Mouse (Mus musculus) CD4-positive, CD25-positive, alpha-beta regulatory T cell, adult 2 months (primary cell): Measurements from ENCODE around the gene Dmbx1.

Experiments
- DNase-seq: peaks from one replicate; pipeline ENCODE4 v3.0.0-alpha.2; 2012; ENCODE audit warnings: low read depth, low spot score

Dmbx1 gene

GRCm38 (mm10) chr4:115890066-115890465 is 49.7 kb downstream of the Dmbx1 start:
- DNase-seq = no peak

- no peak for DNase-seq
Measured at GRCm38 (mm10) chr4:115886875-115887274, 52.9 kb downstream of the Dmbx1 start.

GRCm38 (mm10) chr4:115885846-115886245 is 53.9 kb downstream of the Dmbx1 start:
- DNase-seq = no peak

- DNase-seq = no peak
Measured at GRCm38 (mm10) chr4:115884022-115884421, 55.7 kb downstream of the Dmbx1 start, which contains the start of gene Kncn. Gene Kncn (plus strand): TSS chr4:115884400.

- DNase-seq = no peak
Measured at GRCm38 (mm10) chr4:115882195-115882594, 57.5 kb downstream of the Dmbx1 start.

- DNase-seq = no peak
Measured at GRCm38 (mm10) chr4:115881183-115881582, 58.5 kb downstream of the Dmbx1 start.

- DNase-seq = no peak
Measured at GRCm38 (mm10) chr4:115878828-115879227, 60.9 kb downstream of the Dmbx1 start.

- DNase-seq = no peak
Measured at GRCm38 (mm10) chr4:115878216-115878678, 61.5 kb downstream of the Dmbx1 start.

GRCm38 (mm10) chr4:115873231-115873630 is 66.5 kb downstream of the Dmbx1 start:
- DNase-seq = no peak

GRCm38 (mm10) chr4:115869512-115870210 is 70.1 kb downstream of the Dmbx1 start:
- no peak for DNase-seq
